Mouse (Mus musculus): ENCODE data around the gene Trhr2.

Trhr2 gene

GRCm38 (mm10) chr8:122360696-122361416 lies at the start of gene Trhr2:
Gene Trhr2 (minus strand): TSS chr8:122360746.
- DNase-seq = no peak

- no peak for DNase-seq
Observed at GRCm38 (mm10) chr8:122407678-122408077, 47.1 kb upstream of the Trhr2 start.

GRCm38 (mm10) chr8:122405146-122405805 lies 44.7 kb upstream of the Trhr2 start:
- DNase-seq = peak; percentile 61

GRCm38 (mm10) chr8:122398186-122398585 lies 37.6 kb upstream of the Trhr2 start:
- DNase-seq = no peak

- no peak for DNase-seq
Observed at GRCm38 (mm10) chr8:122395291-122395690, 34.7 kb upstream of the Trhr2 start.

- DNase-seq = no peak
Observed at GRCm38 (mm10) chr8:122393717-122394116, 33.2 kb upstream of the Trhr2 start.

- DNase-seq = no peak
Observed at GRCm38 (mm10) chr8:122390758-122391157, 30.2 kb upstream of the Trhr2 start.

GRCm38 (mm10) chr8:122389357-122389756 lies 28.8 kb upstream of the Trhr2 start:
- no peak for DNase-seq

- DNase-seq = no peak
Observed at GRCm38 (mm10) chr8:122383039-122383438, 22.5 kb upstream of the Trhr2 start.

- DNase-seq = peak; percentile 100
Observed at GRCm38 (mm10) chr8:122376365-122377231, 16.1 kb upstream of the Trhr2 start, which contains the start of gene Zc3h18. Gene Zc3h18 (plus strand): TSS chr8:122376609.

- DNase-seq = no peak
Observed at GRCm38 (mm10) chr8:122375751-122376364, 15.3 kb upstream of the Trhr2 start.

- DNase-seq = no peak
Observed at GRCm38 (mm10) chr8:122375320-122375719, 14.8 kb upstream of the Trhr2 start.

- no peak for DNase-seq
Observed at GRCm38 (mm10) chr8:122371706-122372105, 11.2 kb upstream of the Trhr2 start.

GRCm38 (mm10) chr8:122369665-122370064 lies 9.1 kb upstream of the Trhr2 start:
- DNase-seq = peak; percentile 82

- DNase-seq = no peak
Observed at GRCm38 (mm10) chr8:122368494-122368893, 7.9 kb upstream of the Trhr2 start.

GRCm38 (mm10) chr8:122362967-122363366 lies 2.4 kb upstream of the Trhr2 start:
- DNase-seq = no peak

- DNase-seq = no peak
Observed at GRCm38 (mm10) chr8:122362271-122362670, 1.7 kb upstream of the Trhr2 start.

- no peak for DNase-seq
Observed at GRCm38 (mm10) chr8:122359111-122359775, 1.3 kb downstream of the Trhr2 start.

- DNase-seq = no peak
Observed at GRCm38 (mm10) chr8:122357641-122358040, 2.9 kb downstream of the Trhr2 start.

- DNase-seq = no peak
Observed at GRCm38 (mm10) chr8:122357202-122357601, 3.3 kb downstream of the Trhr2 start.

GRCm38 (mm10) chr8:122355642-122356606 lies 4.6 kb downstream of the Trhr2 start:
- DNase-seq = no peak
